Mouse (Mus musculus): Measurements from ENCODE around the gene Nr2f2. TPM values are rescaled to one million over a fixed set of nuclear protein-coding genes. Genes with fewer than 3 reads are reported as not detected.

Gene Nr2f2
- polyA plus RNA-seq, 1 experiment from 2014 or later: 73.7 TPM

DNA sequence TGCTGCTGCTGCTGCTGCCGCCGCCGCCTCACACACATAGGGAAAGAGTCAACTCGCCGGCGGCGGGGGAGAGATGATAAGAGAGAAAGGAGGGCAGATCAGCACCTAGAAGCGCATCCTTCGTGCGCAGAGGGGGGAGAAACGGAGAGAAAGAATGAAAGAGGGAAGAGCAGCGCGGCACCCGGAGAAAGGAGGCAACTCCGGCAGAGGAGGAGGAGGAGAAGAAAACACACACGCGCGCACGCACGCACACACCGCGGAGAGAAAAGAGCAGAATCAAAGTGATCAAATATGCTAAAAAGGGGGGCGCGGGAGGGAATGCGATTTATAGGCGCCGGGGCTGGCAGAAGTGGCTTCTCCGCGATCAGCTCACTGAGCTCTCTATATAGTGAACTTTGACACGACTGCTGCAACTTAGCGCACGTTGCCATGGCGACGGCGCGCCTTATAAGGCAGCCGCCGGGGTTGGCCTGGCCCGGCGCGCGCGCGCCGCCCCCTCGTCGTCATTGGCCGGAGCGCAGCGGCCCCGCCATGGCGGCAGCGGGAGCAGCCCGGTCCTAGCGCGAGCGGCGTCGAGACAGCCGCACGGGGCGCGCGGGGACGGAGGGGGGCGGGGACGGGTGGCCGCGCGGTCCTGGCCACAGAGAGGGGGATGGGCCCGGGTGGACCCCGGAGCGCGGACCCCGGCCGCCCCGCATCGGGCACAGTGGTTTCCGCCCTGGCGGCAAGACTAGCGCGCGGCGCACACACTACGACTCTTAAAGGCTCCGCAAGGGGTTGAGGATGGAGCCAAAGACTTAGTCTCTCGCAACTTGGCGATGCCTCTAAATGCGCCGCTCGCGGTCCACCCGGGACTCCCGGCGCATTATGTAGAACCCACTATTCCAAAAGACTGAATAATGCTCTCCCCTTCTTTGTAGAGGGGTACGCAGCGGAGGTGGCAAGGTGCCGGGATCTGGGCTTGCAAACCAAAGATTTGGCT is 4.9 kb downstream of the Nr2f2 start:
- under 1% methylated on average over 86 of the region's 98 CpGs for WGBS
- no peaks in the 10 kb centered on the region for H3K9me3 ChIP-seq (replicated peaks; ENCODE audit: control insufficient read depth, low read length)
- peak overlapping the region; percentile 67 for H3K4me3 ChIP-seq (ENCODE audit: low read depth, low read length)
- H3K36me3 ChIP-seq (ENCODE audit: control insufficient read depth, insufficient read depth, low read length): peaks cover 14% of the 10 kb centered on the region; the same call in 1 of the 2 replicates
- H3K4me1 ChIP-seq (ENCODE audit: control insufficient read depth, insufficient read depth, low read length): no peaks in the 10 kb centered on the region
- H3K4me2 ChIP-seq (ENCODE audit: low read length): peak overlapping the region; percentile 69
- H3K9ac ChIP-seq (ENCODE audit: low read length): peak overlapping the region; percentile 95
- peak; percentile 92 for ATAC-seq
- DNase-seq (ENCODE audit: low spot score): peak; percentile 99
- H3K27me3 ChIP-seq (replicated peaks; ENCODE audit: control insufficient read depth, insufficient read depth, low read length): peaks cover 42% of the 10 kb centered on the region
- peak overlapping the region; percentile 99 for H3K27ac ChIP-seq (ENCODE audit: low read depth, low read length)

DNA sequence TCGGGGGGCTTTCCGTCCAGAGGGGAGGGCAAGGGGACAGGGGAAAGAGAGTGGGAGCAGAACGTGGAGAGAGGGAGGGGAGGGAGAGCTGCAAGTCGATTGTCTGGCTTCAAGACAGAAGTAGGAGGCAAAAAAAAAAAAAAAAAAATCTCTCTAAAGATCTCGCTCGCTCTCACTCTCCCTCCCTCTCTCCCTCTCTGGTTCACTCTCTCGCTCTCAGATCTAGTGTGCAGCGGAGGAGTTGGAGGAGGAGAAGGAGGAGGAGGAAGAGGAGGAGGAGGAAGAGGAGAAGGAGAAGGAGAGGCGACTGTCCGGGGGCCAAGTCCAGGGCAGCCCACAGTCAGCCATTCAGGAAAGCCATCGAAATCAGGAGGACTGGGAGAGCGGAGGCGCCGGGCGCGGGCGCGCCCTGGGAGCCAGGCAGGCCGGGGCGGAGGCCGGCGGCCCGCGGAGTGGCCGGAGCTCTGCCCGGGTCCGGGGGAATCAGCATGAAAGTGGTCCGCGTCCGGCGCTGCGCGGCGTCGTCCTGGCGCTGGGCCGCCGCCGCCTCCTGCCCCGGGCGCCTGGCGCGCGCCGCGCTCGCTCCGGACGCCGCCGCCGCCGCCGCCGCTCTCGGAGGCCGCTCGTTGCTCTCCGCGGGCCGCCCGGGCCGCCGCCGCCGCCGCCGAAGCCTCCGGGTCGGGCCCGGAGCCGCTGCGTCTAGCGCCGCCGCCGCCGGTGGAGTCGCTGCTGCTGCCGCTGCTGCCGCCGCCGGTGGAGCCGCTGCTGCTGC is 5.7 kb downstream of the Nr2f2 start:
- H3K27ac ChIP-seq (ENCODE audit: low read depth, low read length): peak overlapping the region; percentile 99
- 1% methylated on average over 34 of the region's 84 CpGs for WGBS
- no peaks in the 10 kb centered on the region for H3K4me1 ChIP-seq (ENCODE audit: control insufficient read depth, insufficient read depth, low read length)
- H3K4me3 ChIP-seq (ENCODE audit: low read depth, low read length): peak overlapping the region; percentile 67
- DNase-seq (ENCODE audit: low spot score) (no peak), ATAC-seq (peak; percentile 1; the same call in 1 of the 2 replicates)
- H3K9me3 ChIP-seq (replicated peaks; ENCODE audit: control insufficient read depth, low read length): no peaks in the 10 kb centered on the region
- H3K36me3 ChIP-seq (ENCODE audit: control insufficient read depth, insufficient read depth, low read length): peaks cover 17% of the 10 kb centered on the region; the same call in 1 of the 2 replicates
- H3K9ac ChIP-seq (ENCODE audit: low read length): peak overlapping the region; percentile 95
- peaks cover 46% of the 10 kb centered on the region for H3K27me3 ChIP-seq (replicated peaks; ENCODE audit: control insufficient read depth, insufficient read depth, low read length)
- H3K4me2 ChIP-seq (ENCODE audit: low read length): peak overlapping the region; percentile 69

DNA sequence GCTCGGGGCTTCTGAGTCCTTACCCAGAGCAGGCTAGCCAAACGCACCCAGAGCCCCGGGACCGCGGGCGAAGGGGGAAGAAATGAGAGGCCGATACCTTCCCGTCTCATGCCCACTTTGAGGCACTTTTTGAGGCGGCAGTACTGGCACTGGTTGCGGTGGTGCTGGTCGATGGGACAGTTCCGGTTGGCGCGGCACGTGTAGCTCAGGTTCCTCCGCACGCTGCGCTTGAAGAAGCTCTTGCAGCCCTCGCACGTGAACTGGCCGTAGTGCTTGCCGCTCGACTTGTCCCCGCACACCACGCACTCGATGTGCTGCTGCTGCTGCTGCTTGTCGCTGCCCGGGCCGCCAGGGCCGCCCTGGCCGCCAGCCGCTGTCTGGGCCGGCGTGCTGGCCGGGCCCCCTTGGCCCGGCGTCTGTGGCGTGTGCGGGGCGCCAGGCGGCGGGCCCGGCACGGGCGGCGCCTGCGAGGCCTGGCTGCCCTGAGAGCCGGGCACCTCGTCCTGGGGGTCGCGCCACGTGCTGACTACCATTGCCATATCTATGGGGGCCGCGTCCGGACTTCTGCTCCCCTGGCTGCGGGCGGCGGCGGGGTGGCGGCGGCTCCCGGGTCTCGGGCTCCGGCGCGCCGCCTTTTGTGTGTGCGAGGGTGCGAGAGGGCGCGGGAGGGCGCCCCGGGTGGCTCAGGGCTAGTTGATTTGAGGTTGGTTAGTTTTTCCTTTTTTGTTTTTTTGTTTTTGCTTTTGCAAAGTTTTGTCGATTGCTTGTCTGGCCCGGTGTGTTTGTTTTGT is 6.5 kb downstream of the Nr2f2 start:
- Histone ChIP-seq H3K4me3 (ENCODE audit: low read depth, low read length) (peak overlapping the region; percentile 67), H3K27me3 (replicated peaks; ENCODE audit: control insufficient read depth, insufficient read depth, low read length) (peaks cover 47% of the 10 kb centered on the region), H3K4me1 (ENCODE audit: control insufficient read depth, insufficient read depth, low read length) (no peaks in the 10 kb centered on the region), H3K9ac (ENCODE audit: low read length) (peak overlapping the region; percentile 95), H3K4me2 (ENCODE audit: low read length) (peak overlapping the region; percentile 69), H3K36me3 (ENCODE audit: control insufficient read depth, insufficient read depth, low read length) (peaks cover 17% of the 10 kb centered on the region; the same call in 1 of the 2 replicates), H3K27ac (ENCODE audit: low read depth, low read length) (peak overlapping the region; percentile 99), H3K9me3 (replicated peaks; ENCODE audit: control insufficient read depth, low read length) (no peaks in the 10 kb centered on the region)
- DNase-seq (ENCODE audit: low spot score) (no peak), ATAC-seq (no peak)
- WGBS: 1% methylated on average over 69 of the region's 75 CpGs

DNA sequence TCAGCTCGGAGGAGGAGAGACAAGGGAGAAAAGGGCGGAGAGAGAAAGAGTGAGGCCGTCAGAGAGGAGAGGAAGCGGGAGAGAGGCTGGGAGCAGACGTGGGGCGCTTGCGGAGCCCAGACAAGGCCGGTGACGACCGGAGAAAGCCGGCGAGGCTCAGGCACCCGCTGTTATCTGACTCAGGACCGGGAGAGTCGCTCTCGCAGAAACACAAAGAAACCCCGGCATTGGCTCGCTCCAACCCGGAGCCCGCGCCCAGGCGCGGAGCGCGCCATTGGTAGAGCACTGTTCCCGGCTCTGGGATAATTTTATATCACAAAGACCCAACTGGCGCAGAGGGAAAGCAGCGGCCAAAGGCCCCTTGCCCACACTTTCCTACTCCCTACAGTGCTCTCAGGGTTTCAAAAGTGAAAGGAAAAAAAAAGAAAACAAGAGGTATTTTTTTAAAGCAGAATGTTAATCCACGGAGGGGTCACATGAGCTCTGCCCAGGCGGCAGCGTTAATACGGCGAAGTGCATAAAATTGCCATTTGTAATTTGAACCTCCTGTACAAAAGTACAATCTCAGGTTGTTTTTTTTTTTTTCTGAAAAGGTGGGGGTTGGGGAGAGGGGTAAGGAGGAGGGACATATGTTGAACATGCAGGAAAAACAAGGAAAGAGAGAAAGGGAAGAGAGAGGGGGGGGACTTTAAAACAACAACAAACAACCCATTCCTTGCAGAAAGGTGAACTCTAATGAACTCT is 7.5 kb downstream of the Nr2f2 start:
- ATAC-seq (no peak; the same call in 1 of the 2 replicates), DNase-seq (ENCODE audit: low spot score) (no peak)
- Histone ChIP-seq H3K4me3 (ENCODE audit: low read depth, low read length) (peak overlapping the region; percentile 67), H3K4me1 (ENCODE audit: control insufficient read depth, insufficient read depth, low read length) (no peaks in the 10 kb centered on the region), H3K27ac (ENCODE audit: low read depth, low read length) (peak overlapping the region; percentile 99), H3K27me3 (replicated peaks; ENCODE audit: control insufficient read depth, insufficient read depth, low read length) (peaks cover 49% of the 10 kb centered on the region), H3K9me3 (replicated peaks; ENCODE audit: control insufficient read depth, low read length) (no peaks in the 10 kb centered on the region), H3K9ac (ENCODE audit: low read length) (peak overlapping the region; percentile 95), H3K36me3 (ENCODE audit: control insufficient read depth, insufficient read depth, low read length) (peaks cover 17% of the 10 kb centered on the region; the same call in 1 of the 2 replicates), H3K4me2 (ENCODE audit: low read length) (peak overlapping the region; percentile 69)
- whole genome bisulfite sequencing: under 1% methylated on average over 33 of the region's 33 CpGs

DNA sequence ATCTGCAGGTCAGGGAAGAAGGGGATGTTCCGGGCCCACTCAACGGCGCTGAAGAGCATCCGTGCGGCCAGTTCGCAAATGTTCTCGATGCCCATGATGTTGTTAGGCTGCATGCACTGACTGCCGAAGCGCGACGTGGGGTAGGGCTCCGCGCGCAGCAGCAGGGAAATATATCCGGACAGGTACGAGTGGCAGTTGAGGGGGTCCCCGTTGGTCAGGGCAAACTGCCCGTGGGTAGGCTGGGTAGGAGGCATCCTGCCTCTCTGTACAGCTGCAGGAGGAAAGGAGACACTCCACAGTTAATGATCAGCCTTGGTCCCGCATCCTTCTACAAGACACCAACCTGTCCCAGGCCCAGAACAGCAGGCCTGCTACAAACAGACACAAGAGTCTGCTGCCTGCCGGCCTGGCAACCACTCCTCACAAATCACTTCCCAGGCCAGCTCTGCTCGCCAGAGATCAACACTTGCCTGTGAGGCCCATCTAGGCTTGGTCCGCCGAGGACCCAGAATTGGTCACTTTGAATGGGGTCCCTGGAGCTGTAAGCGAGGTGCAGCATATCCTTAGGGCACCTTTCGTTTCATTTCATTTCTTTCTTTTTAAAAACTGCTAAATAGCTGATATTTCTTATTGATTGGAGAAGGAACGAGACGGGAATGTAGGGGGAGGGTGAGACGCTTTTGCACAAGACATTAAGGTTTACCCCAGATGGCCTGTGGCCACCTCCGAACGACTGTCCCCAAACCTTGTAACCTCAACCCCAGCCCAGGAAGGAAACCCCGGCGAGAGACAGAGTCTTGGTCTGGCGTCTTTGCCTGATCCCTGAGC is 8.3 kb downstream of the Nr2f2 start:
- Histone ChIP-seq H3K27me3 (replicated peaks; ENCODE audit: control insufficient read depth, insufficient read depth, low read length) (peaks cover 48% of the 10 kb centered on the region), H3K27ac (ENCODE audit: low read depth, low read length) (peak overlapping the region; percentile 99), H3K4me1 (ENCODE audit: control insufficient read depth, insufficient read depth, low read length) (no peaks in the 10 kb centered on the region), H3K4me3 (ENCODE audit: low read depth, low read length) (peak overlapping the region; percentile 67), H3K9me3 (replicated peaks; ENCODE audit: control insufficient read depth, low read length) (no peaks in the 10 kb centered on the region), H3K4me2 (ENCODE audit: low read length) (peak overlapping the region; percentile 69), H3K9ac (ENCODE audit: low read length) (peak overlapping the region; percentile 95), H3K36me3 (ENCODE audit: control insufficient read depth, insufficient read depth, low read length) (peaks cover 17% of the 10 kb centered on the region; the same call in 1 of the 2 replicates)
- no peak for ATAC-seq
- 4% methylated on average over 33 of the region's 33 CpGs for WGBS
- no peak for DNase-seq (ENCODE audit: low spot score)

DNA sequence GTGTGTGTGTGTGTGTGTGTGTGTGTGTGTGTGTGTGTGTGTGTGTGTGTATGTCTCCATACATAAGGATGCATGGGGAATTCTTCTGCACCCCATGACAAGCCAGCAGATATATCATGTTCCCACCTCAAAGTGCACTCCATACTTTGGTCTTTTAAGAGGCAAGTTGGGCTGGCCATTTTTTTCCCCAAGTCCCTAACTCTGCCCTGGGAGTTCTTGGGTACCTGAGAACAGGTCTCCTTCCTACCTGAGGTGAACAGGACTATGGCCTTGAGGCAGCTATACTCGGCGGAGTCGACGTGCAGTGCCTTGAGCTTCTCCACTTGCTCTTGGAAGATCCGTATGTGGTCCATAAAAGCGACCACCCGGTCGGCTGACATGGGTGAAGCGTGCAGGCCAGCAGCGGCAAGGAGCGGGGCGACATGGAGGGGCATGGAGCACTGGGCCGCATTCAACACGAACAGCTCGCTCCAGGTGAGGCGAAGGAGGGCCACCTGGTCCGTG is 9.0 kb downstream of the Nr2f2 start:
- WGBS: 9% methylated on average over 17 of the region's 17 CpGs
- no peaks in the 10 kb centered on the region for H3K9me3 ChIP-seq (replicated peaks; ENCODE audit: control insufficient read depth, low read length)
- H3K4me1 ChIP-seq (ENCODE audit: control insufficient read depth, insufficient read depth, low read length): no peaks in the 10 kb centered on the region
- H3K36me3 ChIP-seq (ENCODE audit: control insufficient read depth, insufficient read depth, low read length): peaks cover 17% of the 10 kb centered on the region; the same call in 1 of the 2 replicates
- peak overlapping the region; percentile 95 for H3K9ac ChIP-seq (ENCODE audit: low read length)
- ATAC-seq: no peak
- H3K4me2 ChIP-seq (ENCODE audit: low read length): peak overlapping the region; percentile 69
- peak overlapping the region; percentile 99 for H3K27ac ChIP-seq (ENCODE audit: low read depth, low read length)
- peaks cover 44% of the 10 kb centered on the region for H3K27me3 ChIP-seq (replicated peaks; ENCODE audit: control insufficient read depth, insufficient read depth, low read length)
- H3K4me3 ChIP-seq (ENCODE audit: low read depth, low read length): peak overlapping the region; percentile 67
- no peak for DNase-seq (ENCODE audit: low spot score)

DNA sequence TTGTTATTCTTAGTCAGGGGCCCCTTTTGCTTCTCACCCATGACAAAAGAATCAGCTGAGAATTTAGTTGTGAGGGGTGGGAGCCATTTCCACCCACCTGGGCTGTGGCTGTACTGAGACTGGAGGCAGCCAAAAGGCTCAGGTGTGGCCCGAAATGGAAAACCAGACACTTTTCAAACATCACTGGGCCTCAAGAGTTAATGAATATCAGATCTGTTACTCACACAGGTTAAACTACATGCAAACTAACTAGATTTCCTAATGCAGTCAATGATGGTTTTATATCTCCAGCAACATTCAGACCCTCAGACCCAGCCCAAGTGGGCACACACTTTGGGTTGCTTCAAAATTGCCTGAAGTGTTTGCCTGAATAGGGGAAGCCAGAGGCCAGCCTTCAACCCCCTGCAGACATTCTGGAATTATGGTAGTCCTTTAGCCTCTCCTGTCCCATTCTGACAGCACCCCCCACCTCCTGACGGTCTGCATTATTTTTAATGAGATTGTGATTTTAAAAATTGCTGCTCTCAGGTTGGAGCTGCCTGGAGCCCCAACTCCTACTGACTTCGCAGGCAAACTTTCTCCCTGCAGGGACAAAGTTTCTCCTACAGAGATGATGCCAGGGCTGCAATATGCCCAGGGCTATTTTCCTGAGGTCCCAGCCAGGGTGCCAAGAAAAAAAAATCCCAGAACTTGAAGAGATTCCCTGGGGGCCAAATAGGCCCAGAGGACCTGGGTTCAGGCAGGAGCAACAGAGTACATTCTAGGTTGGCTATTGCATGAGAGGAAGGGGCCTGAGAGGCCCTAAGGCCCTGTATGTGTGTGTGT is 9.6 kb downstream of the Nr2f2 start:
- DNase-seq (ENCODE audit: low spot score) (no peak), ATAC-seq (no peak)
- peak overlapping the region; percentile 67 for H3K4me3 ChIP-seq (ENCODE audit: low read depth, low read length)
- peak overlapping the region; percentile 95 for H3K9ac ChIP-seq (ENCODE audit: low read length)
- 35% methylated on average over 3 of the region's 3 CpGs for WGBS
- H3K27ac ChIP-seq (ENCODE audit: low read depth, low read length): peak overlapping the region; percentile 99
- peak overlapping the region; percentile 69 for H3K4me2 ChIP-seq (ENCODE audit: low read length)
- H3K27me3 ChIP-seq (replicated peaks; ENCODE audit: control insufficient read depth, insufficient read depth, low read length): peaks cover 51% of the 10 kb centered on the region
- H3K36me3 ChIP-seq (ENCODE audit: control insufficient read depth, insufficient read depth, low read length): peaks cover 17% of the 10 kb centered on the region; the same call in 1 of the 2 replicates
- no peaks in the 10 kb centered on the region for H3K9me3 ChIP-seq (replicated peaks; ENCODE audit: control insufficient read depth, low read length)
- H3K4me1 ChIP-seq (ENCODE audit: control insufficient read depth, insufficient read depth, low read length): no peaks in the 10 kb centered on the region

Data from forebrain, embryonic 14.5 days (tissue).